Mouse (Mus musculus): ENCODE data around the gene Slit3. TPM values are rescaled to one million over a fixed set of nuclear protein-coding genes. Genes with fewer than 3 reads are reported as not detected.

The Slit3 gene
- total and polyA plus RNA-seq, 2 experiments from 2014 or later, result 6.7 to 23.7 TPM

DNA sequence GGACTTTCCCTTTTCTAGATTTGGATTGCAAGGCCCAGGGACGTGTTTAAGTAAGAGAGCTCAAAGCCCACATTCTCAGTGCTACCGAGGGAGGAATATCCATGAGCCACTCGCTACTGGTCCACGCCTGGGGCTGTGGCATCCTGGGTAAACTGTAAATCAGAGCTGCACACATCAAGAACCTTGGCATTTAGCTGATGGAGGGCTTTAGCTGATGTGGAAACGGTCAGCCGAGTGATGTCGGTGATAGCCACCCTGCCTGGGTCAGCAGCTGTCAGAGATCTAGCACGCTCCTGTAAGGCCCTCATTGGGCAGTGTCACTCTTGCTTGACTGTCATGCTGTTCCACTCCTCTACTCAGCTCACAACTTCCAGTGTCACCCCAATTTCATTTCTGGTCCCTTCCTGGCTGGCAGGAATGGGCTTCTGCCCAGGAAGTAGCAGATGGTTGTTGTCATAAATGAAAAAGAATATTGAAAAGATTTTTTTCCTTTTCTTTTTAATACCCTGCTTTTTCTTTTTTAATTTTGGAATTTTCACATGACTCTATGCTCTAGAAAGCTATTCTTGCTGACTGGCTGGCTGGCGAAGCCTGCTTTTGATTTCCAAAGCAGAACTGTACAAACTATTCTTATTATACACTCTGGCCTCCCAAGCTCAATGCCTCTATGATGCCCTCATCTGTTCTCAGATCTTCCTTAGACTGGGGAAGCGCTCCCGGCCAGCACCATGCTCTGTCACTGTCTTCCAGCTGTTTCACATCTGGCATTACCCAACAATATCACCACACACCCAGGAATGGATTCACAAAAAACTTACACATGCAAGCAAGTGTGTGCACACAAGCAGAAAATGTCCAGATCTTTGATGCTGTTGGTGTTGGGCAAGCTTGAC lies 635.6 kb downstream of the Slit3 start:
- H3K27ac ChIP-seq (ENCODE audit: low read depth), result no peak overlapping the region
- 81% methylated on average over 11 of the region's 11 CpGs for WGBS
- DNase-seq (ENCODE audit: low spot score) (no peak), ATAC-seq (ENCODE audit: insufficient read depth, low read depth) (no peak)
- H3K4me1 ChIP-seq (ENCODE audit: control insufficient read depth, insufficient read depth), result no peaks in the 10 kb centered on the region
- no peak overlapping the region for H3K4me3 ChIP-seq (ENCODE audit: low read depth, low read length)
- no peaks in the 10 kb centered on the region for H3K36me3 ChIP-seq (replicated peaks; ENCODE audit: control insufficient read depth, insufficient read depth, low read length)
- H3K27me3 ChIP-seq (ENCODE audit: control insufficient read depth, insufficient read depth, low read length), result no peaks in the 10 kb centered on the region
- H3K9me3 ChIP-seq (replicated peaks; ENCODE audit: control insufficient read depth, low read length), result no peaks in the 10 kb centered on the region
- no peak for TF ChIP-seq EP300 (IDR thresholded peaks at IDR 0.05; ENCODE audit: low read depth)
- TF ChIP-seq CTCF (IDR thresholded peaks at IDR 0.05; ENCODE audit: low read depth), result no peak
- H3K4me2 ChIP-seq (ENCODE audit: low read depth, low read length), result no peak overlapping the region
- no peak overlapping the region for H3K9ac ChIP-seq (replicated peaks; ENCODE audit: low read depth, low read length)

MicroRNAs within 50 kb of the gene (microRNA counts, 519-probe panel; counts per million panel counts)
- 6,048 counts per million, percentile 77 among the panel's probes with 10 or more counts for microRNA mmu-miR-218

Small RNA genes within 50 kb of the gene (microRNA-seq; reads per million reads assigned to microRNA genes)
- 29.3 reads per million, percentile 41 among the genes with 10 or more reads in this experiment for gene Mir218-2
